Mouse (Mus musculus): Measurements from ENCODE around the gene D8Ertd738e. TPM values are rescaled to one million over a fixed set of nuclear protein-coding genes. Genes with fewer than 3 reads are reported as not detected.
A peak's percentile ranks its signal among the peaks of the same experiment; 100 is the strongest.
"Not testable (repeated sequence)": the region's sequence is repeated elsewhere in the genome, so short reads cannot be mapped to it uniquely, and the experiment has no call there.

The D8Ertd738e gene
- polyA plus RNA-seq (2015; fragmentation: Nextera tagmentation; extraction: Ambion mirVana) = 214 and 231 TPM in 2 replicates

- Histone ChIP-seq H3K27ac (ENCODE audit: low read length) (peak within 1 kb of the TSS; percentile 58), H3K4me1 (replicated peaks; ENCODE audit: control insufficient read depth, insufficient read depth, low read length) (peaks cover 2% of the 10 kb centered on the region), H3K4me2 (ENCODE audit: low read length) (peak within 1 kb of the TSS; percentile 96), H3K36me3 (ENCODE audit: control insufficient read depth, insufficient read depth) (peaks cover 25% of the 10 kb centered on the region), H3K27me3 (replicated peaks; ENCODE audit: control insufficient read depth, insufficient read depth, low read length) (no peaks in the 10 kb centered on the region), H3K9me3 (ENCODE audit: control insufficient read depth, low read length) (no peaks in the 10 kb centered on the region), H3K9ac (replicated peaks; ENCODE audit: low read depth, low read length) (peak within 1 kb of the TSS; percentile 82), H3K4me3 (replicated peaks; ENCODE audit: low read length) (peak within 1 kb of the TSS; percentile 96)
- peak; percentile 97 for ATAC-seq
- WGBS = 3% methylated on average over 52 of the region's 52 CpGs
Observed at GRCm38 (mm10) chr8:84249257-84250170, at the start of gene D8Ertd738e. D8Ertd738e (minus strand) TSS chr8:84249719.

- Histone ChIP-seq H3K27ac (ENCODE audit: low read length) (no peak overlapping the region), H3K27me3 (replicated peaks; ENCODE audit: control insufficient read depth, insufficient read depth, low read length) (no peaks in the 10 kb centered on the region), H3K4me1 (replicated peaks; ENCODE audit: control insufficient read depth, insufficient read depth, low read length) (no peaks in the 10 kb centered on the region), H3K4me2 (ENCODE audit: low read length) (no peak overlapping the region), H3K36me3 (ENCODE audit: control insufficient read depth, insufficient read depth) (no peaks in the 10 kb centered on the region), H3K4me3 (replicated peaks; ENCODE audit: low read length) (no peak overlapping the region), H3K9ac (replicated peaks; ENCODE audit: low read depth, low read length) (no peak overlapping the region), H3K9me3 (ENCODE audit: control insufficient read depth, low read length) (no peaks in the 10 kb centered on the region; the same call in 1 of the 2 replicates)
- no peak for ATAC-seq
- WGBS = 52% methylated on average over 5 of the region's 5 CpGs
Observed at GRCm38 (mm10) chr8:84297029-84297785, 47.7 kb upstream of the D8Ertd738e start.

GRCm38 (mm10) chr8:84291688-84292087, 42.2 kb upstream of the D8Ertd738e start:
- Histone ChIP-seq H3K27me3 (replicated peaks; ENCODE audit: control insufficient read depth, insufficient read depth, low read length) (no peaks in the 10 kb centered on the region), H3K9me3 (ENCODE audit: control insufficient read depth, low read length) (no peaks in the 10 kb centered on the region), H3K4me2 (ENCODE audit: low read length) (no peak overlapping the region), H3K4me1 (replicated peaks; ENCODE audit: control insufficient read depth, insufficient read depth, low read length) (no peaks in the 10 kb centered on the region), H3K27ac (ENCODE audit: low read length) (no peak overlapping the region), H3K4me3 (replicated peaks; ENCODE audit: low read length) (no peak overlapping the region), H3K36me3 (ENCODE audit: control insufficient read depth, insufficient read depth) (no peaks in the 10 kb centered on the region), H3K9ac (replicated peaks; ENCODE audit: low read depth, low read length) (no peak overlapping the region)
- WGBS = 25% methylated on average over 8 of the region's 8 CpGs
- no peak for ATAC-seq

GRCm38 (mm10) chr8:84291086-84291485, 41.6 kb upstream of the D8Ertd738e start:
- no peaks in the 10 kb centered on the region for H3K4me1 ChIP-seq (replicated peaks; ENCODE audit: control insufficient read depth, insufficient read depth, low read length)
- no peak overlapping the region for H3K9ac ChIP-seq (replicated peaks; ENCODE audit: low read depth, low read length)
- H3K9me3 ChIP-seq (ENCODE audit: control insufficient read depth, low read length) = no peaks in the 10 kb centered on the region
- H3K4me3 ChIP-seq (replicated peaks; ENCODE audit: low read length) = no peak overlapping the region
- no peak overlapping the region for H3K27ac ChIP-seq (ENCODE audit: low read length)
- no peaks in the 10 kb centered on the region for H3K36me3 ChIP-seq (ENCODE audit: control insufficient read depth, insufficient read depth)
- H3K27me3 ChIP-seq (replicated peaks; ENCODE audit: control insufficient read depth, insufficient read depth, low read length) = no peaks in the 10 kb centered on the region
- no peak overlapping the region for H3K4me2 ChIP-seq (ENCODE audit: low read length)
- 63% methylated on average over 5 of the region's 5 CpGs for WGBS
- no peak for ATAC-seq

GRCm38 (mm10) chr8:84288892-84289291, 39.4 kb upstream of the D8Ertd738e start:
- H3K27ac ChIP-seq (ENCODE audit: low read length) = no peak overlapping the region
- no peak overlapping the region for H3K4me3 ChIP-seq (replicated peaks; ENCODE audit: low read length)
- no peak for ATAC-seq
- no peaks in the 10 kb centered on the region for H3K36me3 ChIP-seq (ENCODE audit: control insufficient read depth, insufficient read depth)
- H3K4me2 ChIP-seq (ENCODE audit: low read length) = no peak overlapping the region
- no peaks in the 10 kb centered on the region for H3K4me1 ChIP-seq (replicated peaks; ENCODE audit: control insufficient read depth, insufficient read depth, low read length)
- H3K9ac ChIP-seq (replicated peaks; ENCODE audit: low read depth, low read length) = no peak overlapping the region
- H3K9me3 ChIP-seq (ENCODE audit: control insufficient read depth, low read length) = no peaks in the 10 kb centered on the region
- WGBS = 60% methylated on average over 2 of the region's 2 CpGs
- no peaks in the 10 kb centered on the region for H3K27me3 ChIP-seq (replicated peaks; ENCODE audit: control insufficient read depth, insufficient read depth, low read length)

- H3K9ac ChIP-seq (replicated peaks; ENCODE audit: low read depth, low read length); H3K9me3 ChIP-seq (ENCODE audit: control insufficient read depth, low read length); H3K27ac ChIP-seq (ENCODE audit: low read length); H3K4me1 ChIP-seq (replicated peaks; ENCODE audit: control insufficient read depth, insufficient read depth, low read length); H3K27me3 ChIP-seq (replicated peaks; ENCODE audit: control insufficient read depth, insufficient read depth, low read length); H3K36me3 ChIP-seq (ENCODE audit: control insufficient read depth, insufficient read depth); ATAC-seq; H3K4me3 ChIP-seq (replicated peaks; ENCODE audit: low read length); H3K4me2 ChIP-seq (ENCODE audit: low read length): not testable (repeated sequence)
- 50% methylated on average over 5 of the region's 5 CpGs for WGBS
Observed at GRCm38 (mm10) chr8:84285665-84286064, 36.1 kb upstream of the D8Ertd738e start.

GRCm38 (mm10) chr8:84284608-84285063, 35.1 kb upstream of the D8Ertd738e start:
- Histone ChIP-seq H3K9me3 (ENCODE audit: control insufficient read depth, low read length) (no peaks in the 10 kb centered on the region), H3K9ac (replicated peaks; ENCODE audit: low read depth, low read length) (no peak overlapping the region), H3K4me1 (replicated peaks; ENCODE audit: control insufficient read depth, insufficient read depth, low read length) (no peaks in the 10 kb centered on the region), H3K4me2 (ENCODE audit: low read length) (no peak overlapping the region), H3K27me3 (replicated peaks; ENCODE audit: control insufficient read depth, insufficient read depth, low read length) (no peaks in the 10 kb centered on the region), H3K4me3 (replicated peaks; ENCODE audit: low read length) (no peak overlapping the region), H3K27ac (ENCODE audit: low read length) (no peak overlapping the region), H3K36me3 (ENCODE audit: control insufficient read depth, insufficient read depth) (no peaks in the 10 kb centered on the region)
- 39% methylated on average over 9 of the region's 9 CpGs for WGBS
- no peak for ATAC-seq

- H3K27ac ChIP-seq (ENCODE audit: low read length) = no peak overlapping the region
- H3K9me3 ChIP-seq (ENCODE audit: control insufficient read depth, low read length) = no peaks in the 10 kb centered on the region
- no peak for ATAC-seq
- H3K4me3 ChIP-seq (replicated peaks; ENCODE audit: low read length) = no peak overlapping the region
- H3K9ac ChIP-seq (replicated peaks; ENCODE audit: low read depth, low read length) = no peak overlapping the region
- H3K27me3 ChIP-seq (replicated peaks; ENCODE audit: control insufficient read depth, insufficient read depth, low read length) = no peaks in the 10 kb centered on the region
- 83% methylated on average over 10 of the region's 10 CpGs for WGBS
- no peaks in the 10 kb centered on the region for H3K36me3 ChIP-seq (ENCODE audit: control insufficient read depth, insufficient read depth)
- no peak overlapping the region for H3K4me2 ChIP-seq (ENCODE audit: low read length)
- H3K4me1 ChIP-seq (replicated peaks; ENCODE audit: control insufficient read depth, insufficient read depth, low read length) = no peaks in the 10 kb centered on the region
Observed at GRCm38 (mm10) chr8:84280777-84281176, 31.3 kb upstream of the D8Ertd738e start.

GRCm38 (mm10) chr8:84276447-84276846, 26.9 kb upstream of the D8Ertd738e start:
- Histone ChIP-seq H3K9ac (replicated peaks; ENCODE audit: low read depth, low read length) (no peak overlapping the region), H3K27ac (ENCODE audit: low read length) (no peak overlapping the region), H3K9me3 (ENCODE audit: control insufficient read depth, low read length) (no peaks in the 10 kb centered on the region), H3K27me3 (replicated peaks; ENCODE audit: control insufficient read depth, insufficient read depth, low read length) (no peaks in the 10 kb centered on the region), H3K36me3 (ENCODE audit: control insufficient read depth, insufficient read depth) (no peaks in the 10 kb centered on the region), H3K4me1 (replicated peaks; ENCODE audit: control insufficient read depth, insufficient read depth, low read length) (no peaks in the 10 kb centered on the region), H3K4me2 (ENCODE audit: low read length) (no peak overlapping the region), H3K4me3 (replicated peaks; ENCODE audit: low read length) (no peak overlapping the region)
- 68% methylated on average over 1 of the region's 1 CpGs for WGBS
- ATAC-seq = no peak
